Mouse (Mus musculus) liver, adult 2 months (tissue): ENCODE measurements at regions not wholly inside any gene's neighbourhood (a gene's known extent, or its start where the extent isn't known, plus 50 kb on each side); places are given as distances from the start of the nearest gene placed in this dataset.

Experiments used
- CTCF ChIP-seq: fragments of 200-500 bp; IDR thresholded peaks from 2 replicates; pipeline ENCODE4 v1.5.1; 2011; ENCODE audit warnings: low read depth, low read length, control low read depth
- POLR2A ChIP-seq: fragments of 200-500 bp; IDR thresholded peaks from 2 replicates; pipeline ENCODE4 v1.6.1; 2011; ENCODE audit warnings: low read length, control low read depth; ENCODE audit not compliant: insufficient read depth; ENCODE audit errors: extremely low read depth

- TF ChIP-seq CTCF = no peak
- TF ChIP-seq POLR2A = no peak
These were observed 597.0 kb downstream of the Tns3 start for GRCm38 (mm10) chr11:8067330-8067729.
